Mouse (Mus musculus) small intestine, adult 2 months (tissue): ENCODE measurements at regions not wholly inside any gene's neighbourhood (a gene's known extent, or its start where the extent isn't known, plus 50 kb on each side); places are given as distances from the start of the nearest gene placed in this dataset.

Source experiments
- H3K27ac ChIP-seq: fragments of 200-500 bp; 2 replicates; pipeline ENCODE4 v1.5.1; 2012; ENCODE audit warnings: low read depth, low read length, control low read depth, inconsistent platforms; ENCODE audit not compliant: insufficient read depth
- H3K27me3 ChIP-seq: fragments of 200-500 bp; 2 replicates; pipeline ENCODE4 v1.6.1; 2012; ENCODE audit warnings: mild to moderate bottlenecking, moderate library complexity, low read length, inconsistent platforms; ENCODE audit not compliant: control insufficient read depth, insufficient read depth
- H3K36me3 ChIP-seq: fragments of 200-500 bp; 2 replicates; pipeline ENCODE4 v1.6.1; 2012; ENCODE audit warnings: mild to moderate bottlenecking, low read length, control low read depth, inconsistent platforms; ENCODE audit not compliant: control insufficient read depth, insufficient read depth
- H3K4me1 ChIP-seq: fragments of 200-500 bp; 2 replicates; pipeline ENCODE4 v1.6.1; 2012; ENCODE audit warnings: low read length, inconsistent platforms, mixed read lengths; ENCODE audit not compliant: control insufficient read depth, insufficient read depth, insufficient read length
- H3K4me3 ChIP-seq: fragments of 200-500 bp; 2 replicates; pipeline ENCODE4 v1.5.1; 2012; ENCODE audit warnings: low read depth, mild to moderate bottlenecking, control low read depth, inconsistent platforms, low read length, moderate library complexity
- CTCF ChIP-seq: fragments of 200-500 bp; IDR thresholded peaks from 2 replicates; pipeline ENCODE4 v1.5.1; 2012; ENCODE audit warnings: low read depth, mild to moderate bottlenecking, control low read depth, inconsistent platforms, low read length, moderate library complexity, mixed read lengths; ENCODE audit not compliant: insufficient replicate concordance, insufficient read length; ENCODE audit errors: extremely low read depth
- POLR2A ChIP-seq: fragments of 200-500 bp; IDR thresholded peaks from 2 replicates; pipeline ENCODE4 v1.6.1; 2012; ENCODE audit warnings: low read depth, mild to moderate bottlenecking, control low read depth, inconsistent platforms, low read length, moderate library complexity
- WGBS: fragments of 180-500 bp; shearing (Covaris S2); methylation state at CpG from one replicate; pipeline ENCODE4 v1.1.7; 2018; 5-methylcytosine and 5-hydroxymethylcytosine counted together

DNA sequence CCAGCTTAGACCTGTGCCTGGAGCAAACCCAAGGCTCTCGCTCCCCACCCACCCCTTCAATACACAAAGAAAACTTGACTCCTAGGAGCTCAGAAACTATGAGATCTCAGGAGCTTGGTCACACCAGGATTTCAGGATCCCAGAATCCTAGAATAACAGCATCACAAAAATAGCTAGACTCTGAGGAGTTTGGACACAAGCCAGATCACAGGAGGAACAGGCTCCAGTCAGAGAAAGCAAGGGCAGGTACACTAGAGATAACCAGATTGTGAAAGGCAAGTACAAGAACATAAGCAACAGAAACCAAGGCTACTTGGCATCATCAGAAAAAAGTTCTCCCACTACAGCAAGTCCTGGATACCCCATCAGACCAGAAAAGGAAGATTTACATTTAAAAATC, 221.5 kb downstream of the Epha7 start:
- WGBS = 96% methylated on average over 1 of the region's 1 CpGs
- H3K4me3 ChIP-seq = no peak overlapping the region

DNA sequence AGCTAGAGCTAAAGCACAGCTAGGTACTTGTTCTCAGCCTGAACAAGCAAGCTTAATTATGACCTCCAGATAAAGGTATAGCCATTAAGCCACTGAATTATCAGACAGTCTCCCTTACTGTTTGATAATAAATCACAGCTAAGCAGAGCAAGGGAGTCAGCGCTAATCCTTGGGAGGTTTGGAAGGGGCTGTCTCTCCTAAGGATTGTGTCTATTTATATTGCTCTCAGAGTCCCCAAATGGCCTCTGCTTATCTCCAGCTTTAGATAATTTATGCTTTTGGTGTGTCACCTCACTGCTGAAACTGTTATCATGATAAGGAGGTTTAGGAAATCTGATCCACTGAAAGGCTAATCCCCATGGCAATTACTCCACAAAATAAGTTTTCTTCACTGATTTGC, 227.1 kb downstream of the Epha7 start:
- H3K4me1 ChIP-seq = no peaks in the 10 kb centered on the region
- no peaks in the 10 kb centered on the region for H3K27me3 ChIP-seq
- no peak overlapping the region for H3K4me3 ChIP-seq
- TF ChIP-seq CTCF (no peak), POLR2A (no peak)
- H3K27ac ChIP-seq = no peak overlapping the region
- H3K36me3 ChIP-seq = no peaks in the 10 kb centered on the region
- 18% methylated on average over 1 of the region's 1 CpGs for WGBS

More for the DNA sequence above, 221.5 kb downstream of the Epha7 start:
- no peaks in the 10 kb centered on the region for H3K27me3 ChIP-seq
- no peak overlapping the region for H3K27ac ChIP-seq
- TF ChIP-seq POLR2A (no peak), CTCF (no peak)
- no peaks in the 10 kb centered on the region for H3K36me3 ChIP-seq
- H3K4me1 ChIP-seq = no peaks in the 10 kb centered on the region

DNA sequence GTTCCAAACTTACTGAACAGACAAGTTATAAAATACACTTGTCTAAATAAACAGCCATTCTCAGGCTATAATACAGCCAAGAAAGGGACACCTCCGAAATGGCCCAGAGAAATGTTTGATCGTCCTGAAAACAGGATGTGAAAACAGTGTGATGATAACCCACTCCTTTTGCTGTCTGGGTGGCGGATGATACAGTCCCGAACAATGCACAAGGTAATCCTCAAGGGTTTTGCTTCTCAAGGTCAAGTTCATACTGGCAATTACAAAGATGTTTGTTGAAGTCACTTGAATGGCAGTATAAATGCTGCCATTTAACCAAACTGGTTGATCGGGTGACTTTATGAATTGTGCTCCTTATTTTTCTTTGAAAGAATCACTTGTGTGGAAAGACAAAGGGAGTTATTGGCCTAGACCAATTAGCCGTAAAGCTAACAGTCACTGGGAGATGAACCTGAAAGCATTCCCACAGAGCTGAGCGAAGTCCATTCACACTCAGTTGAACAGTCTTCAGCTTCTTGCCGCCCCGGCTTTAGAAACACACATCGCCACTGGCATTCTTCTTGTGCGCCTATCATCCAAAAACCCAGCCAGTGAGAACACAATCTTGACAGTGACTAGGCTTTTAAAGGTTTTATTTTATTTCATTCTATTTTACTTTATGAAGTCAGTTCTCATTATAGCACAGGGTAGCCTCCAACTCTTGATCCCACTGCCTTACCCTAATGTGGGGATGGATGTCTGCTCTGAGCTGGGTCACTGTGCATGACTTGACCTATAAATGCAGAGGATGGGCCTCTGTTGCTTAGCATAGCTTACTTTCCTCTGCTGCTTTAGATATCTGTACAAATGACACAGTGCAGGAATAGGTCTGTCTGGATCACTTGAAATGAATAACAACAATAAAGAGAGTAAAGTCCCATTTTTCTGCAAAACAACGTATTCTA, 256.0 kb downstream of the Epha7 start:
- H3K4me1 ChIP-seq = no peaks in the 10 kb centered on the region
- no peak overlapping the region for H3K27ac ChIP-seq
- H3K4me3 ChIP-seq = no peak overlapping the region
- TF ChIP-seq CTCF (no peak), POLR2A (no peak)
- no peaks in the 10 kb centered on the region for H3K36me3 ChIP-seq
- no peaks in the 10 kb centered on the region for H3K27me3 ChIP-seq
- WGBS = 87% methylated on average over 12 of the region's 12 CpGs

DNA sequence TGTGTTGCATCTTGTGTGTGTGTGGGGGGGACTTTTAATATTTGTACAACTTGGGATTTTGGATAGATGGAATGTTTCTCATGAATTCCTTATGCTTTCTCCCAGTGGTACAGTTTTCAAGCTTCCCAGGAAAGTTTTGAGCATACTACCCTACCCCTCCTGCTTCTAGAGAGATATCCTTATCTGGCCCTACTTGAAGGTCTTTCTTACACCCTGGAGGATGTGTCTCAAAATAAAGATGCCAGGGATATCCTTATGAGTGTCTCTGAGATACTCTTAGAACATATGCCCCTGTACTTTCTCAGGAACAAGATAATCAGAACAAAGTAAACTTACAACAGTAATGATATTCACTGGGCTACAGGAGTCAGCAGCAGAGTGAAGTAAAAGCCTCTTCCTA, 261.3 kb downstream of the Epha7 start:
- no peaks in the 10 kb centered on the region for H3K4me1 ChIP-seq
- TF ChIP-seq POLR2A (no peak), CTCF (no peak)

DNA sequence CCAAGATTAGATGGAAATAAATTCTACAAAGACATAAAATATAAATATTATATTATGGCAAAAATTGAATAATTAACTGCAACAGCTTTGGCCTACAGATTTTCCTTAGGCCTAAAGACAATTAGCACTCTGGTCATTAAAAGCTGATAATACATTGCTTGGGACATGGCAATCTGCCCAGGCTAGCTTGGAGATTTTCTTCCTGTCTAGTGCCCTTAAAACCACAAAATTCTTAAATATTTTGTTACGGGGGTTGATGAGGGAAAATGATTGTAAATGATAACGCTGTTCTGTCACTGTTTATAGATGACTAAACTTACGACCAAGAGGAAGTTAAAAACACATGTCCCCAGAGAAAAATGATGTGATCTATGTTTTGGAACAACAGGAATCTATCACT, 261.9 kb downstream of the Epha7 start:
- no peaks in the 10 kb centered on the region for H3K36me3 ChIP-seq
- no peaks in the 10 kb centered on the region for H3K27me3 ChIP-seq
- no peaks in the 10 kb centered on the region for H3K4me1 ChIP-seq
- 74% methylated on average over 3 of the region's 3 CpGs for WGBS
- H3K4me3 ChIP-seq = no peak overlapping the region
- TF ChIP-seq POLR2A (no peak), CTCF (no peak)
- no peak overlapping the region for H3K27ac ChIP-seq

More for the DNA sequence above, 261.3 kb downstream of the Epha7 start:
- no peaks in the 10 kb centered on the region for H3K27me3 ChIP-seq
- H3K27ac ChIP-seq = no peak overlapping the region
- H3K36me3 ChIP-seq = no peaks in the 10 kb centered on the region
- no peak overlapping the region for H3K4me3 ChIP-seq

DNA sequence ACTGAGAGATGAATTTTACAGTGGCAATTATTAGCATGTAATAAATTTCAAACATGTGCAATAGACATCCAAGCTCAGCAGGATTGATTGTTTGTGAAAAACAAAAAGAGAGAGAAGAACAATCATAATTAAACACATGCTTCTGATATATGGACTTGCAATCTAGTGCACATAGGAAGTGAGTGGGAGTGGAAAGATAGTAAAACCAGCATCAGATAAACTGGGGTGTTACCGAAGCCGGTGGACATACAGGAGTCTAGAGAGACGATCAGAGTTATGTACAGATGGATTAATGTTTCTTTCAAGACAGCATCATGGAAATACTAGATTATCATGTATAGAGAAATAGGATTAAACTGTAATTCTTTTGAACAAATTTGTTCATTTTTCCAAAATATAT, 263.8 kb downstream of the Epha7 start:
- no peaks in the 10 kb centered on the region for H3K27me3 ChIP-seq
- no peak overlapping the region for H3K27ac ChIP-seq
- no peaks in the 10 kb centered on the region for H3K4me1 ChIP-seq
- 71% methylated on average over 3 of the region's 3 CpGs for WGBS
- no peak overlapping the region for H3K4me3 ChIP-seq
- TF ChIP-seq POLR2A (no peak), CTCF (no peak)
- H3K36me3 ChIP-seq = no peaks in the 10 kb centered on the region

DNA sequence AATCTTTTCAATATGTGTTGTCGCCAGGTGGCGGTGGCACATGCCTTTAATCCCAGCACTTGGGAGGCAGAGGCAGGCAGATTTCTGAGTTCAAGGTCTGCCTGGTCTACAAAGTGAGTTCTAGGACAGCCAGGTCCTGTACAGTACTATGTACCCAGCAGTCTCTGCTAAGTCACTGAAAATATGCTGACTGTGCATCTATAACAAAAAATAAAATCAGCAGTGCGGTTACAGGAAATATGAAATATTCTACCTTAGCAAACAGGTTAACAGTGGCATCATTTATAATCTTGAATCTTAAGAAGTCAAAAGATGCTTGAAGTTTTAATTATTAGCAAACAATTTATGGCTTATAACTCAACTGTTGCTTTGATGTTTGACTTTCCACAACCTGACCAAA, 265.5 kb downstream of the Epha7 start:
- no peak overlapping the region for H3K4me3 ChIP-seq
- TF ChIP-seq CTCF = no peak
- no peak for TF ChIP-seq POLR2A
- WGBS = 95% methylated on average over 3 of the region's 3 CpGs
- no peaks in the 10 kb centered on the region for H3K36me3 ChIP-seq
- no peaks in the 10 kb centered on the region for H3K4me1 ChIP-seq
- H3K27ac ChIP-seq = no peak overlapping the region
- no peaks in the 10 kb centered on the region for H3K27me3 ChIP-seq
